Mouse (Mus musculus): Measurements from ENCODE around the gene Prp2. TPM values are rescaled to one million over a fixed set of nuclear protein-coding genes. Genes with fewer than 3 reads are reported as not detected.
"Not testable (repeated sequence)": the region's sequence is repeated elsewhere in the genome, so short reads cannot be mapped to it uniquely, and the experiment has no call there.

The Prp2 gene
- total RNA-seq (2021), result not detected

DNA sequence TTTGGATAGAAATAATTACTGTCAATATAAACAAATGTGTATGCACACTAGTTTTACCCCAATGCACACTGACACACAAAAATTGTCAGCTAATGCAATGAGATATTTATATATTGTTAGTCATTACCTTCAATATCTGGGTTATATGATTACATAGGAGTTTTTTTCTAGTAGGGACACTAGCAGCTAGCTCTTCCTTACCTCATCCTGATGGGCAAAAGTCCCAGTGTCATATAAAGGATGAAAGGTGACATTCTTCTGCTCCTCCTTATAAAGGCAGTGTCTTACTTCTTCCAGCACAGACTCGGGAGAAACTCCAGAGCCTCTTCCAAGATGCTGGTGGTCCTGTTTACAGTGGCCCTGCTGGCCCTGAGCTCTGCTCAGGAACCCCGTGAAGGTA, at the start of gene Prp2:
Gene Prp2, plus strand, starts transcription at position 301 of the 400 bp plus-strand sequence.
- intact Hi-C loops (cut with DNase I); DNase-seq (ENCODE audit: extremely low spot score in 1 of 2, low spot score in 2 of 2): not testable (repeated sequence)

DNA sequence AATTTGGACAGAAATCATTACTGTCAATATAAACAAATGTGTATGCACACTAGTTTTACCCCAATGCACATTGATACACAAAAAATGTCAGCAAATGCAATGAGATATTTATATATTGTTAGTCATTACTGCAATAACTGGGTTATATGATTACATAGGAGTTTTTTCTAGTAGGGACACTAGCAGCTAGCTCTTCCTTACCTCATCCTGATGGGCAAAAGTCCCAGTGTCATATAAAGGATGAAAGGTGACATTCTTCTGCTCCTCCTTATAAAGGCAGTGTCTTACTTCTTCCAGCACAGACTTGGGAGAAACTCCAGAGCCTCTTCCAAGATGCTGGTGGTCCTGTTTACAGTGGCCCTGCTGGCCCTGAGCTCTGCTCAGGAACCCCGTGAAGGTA, 26.2 kb upstream of the Prp2 start, which contains the start of gene Prh1:
Gene Prh1, plus strand, starts transcription at position 301 of the 400 bp plus-strand sequence.
- intact Hi-C loops (cut with DNase I); DNase-seq (ENCODE audit: extremely low spot score in 1 of 2, low spot score in 2 of 2): not testable (repeated sequence)

GRCm38 (mm10) chr6:132649399-132649798, 53.7 kb downstream of the Prp2 start:
- no peak for DNase-seq (ENCODE audit: extremely low spot score in 1 of 2, low spot score in 2 of 2)
- intact Hi-C loops (cut with DNase I), result no loop called here

Other genes starting within 250 kb of the Prp2 start
- gene Gm8882, start 231.8 kb upstream of the Prp2 start, total RNA-seq (2021), result not detected
- not detected for gene Prh1, start 26.1 kb upstream of the Prp2 start, total RNA-seq (2021)
- not detected for gene A630073D07Rik, start 55.6 kb downstream of the Prp2 start, total RNA-seq (2021)
- gene Tas2r120, start 61.0 kb downstream of the Prp2 start, total RNA-seq (2021), result not detected
- gene Tas2r121, start 105.1 kb downstream of the Prp2 start, total RNA-seq (2021), result not detected
- not detected for gene Tas2r122, start 116.0 kb downstream of the Prp2 start, total RNA-seq (2021)
- not detected for gene Tas2r115, start 142.1 kb downstream of the Prp2 start, total RNA-seq (2021)
- not detected for gene Tas2r124, start 158.8 kb downstream of the Prp2 start, total RNA-seq (2021)
- gene Tas2r102, start 166.2 kb downstream of the Prp2 start, total RNA-seq (2021), result not detected
- gene Tas2r136, start 182.2 kb downstream of the Prp2 start, total RNA-seq (2021), result not detected
- gene Tas2r117, start 206.9 kb downstream of the Prp2 start, total RNA-seq (2021), result not detected